Mouse (Mus musculus): ENCODE data around the gene Heatr6. TPM values are rescaled to one million over a fixed set of nuclear protein-coding genes. Genes with fewer than 3 reads are reported as not detected.

The Heatr6 gene
- polyA plus RNA-seq, 1 experiment from 2014 or later = 14.4 TPM

GRCm38 (mm10) chr11:83784661-83785060 lies 31.2 kb downstream of the Heatr6 start:
- ATAC-seq (replicated peaks; ENCODE audit: low FRiP score, low read depth) (no peak), DNase-seq (ENCODE audit: low spot score) (no peak)
- 76% methylated on average over 2 of the region's 2 CpGs for WGBS
- H3K4me3 ChIP-seq (replicated peaks; ENCODE audit: low read depth, low read length) = no peak overlapping the region
- peak; percentile 52 for TF ChIP-seq CTCF (IDR thresholded peaks at IDR 0.05; ENCODE audit: low read depth)
- H3K4me1 ChIP-seq (replicated peaks; ENCODE audit: insufficient read depth, low read length) = 0 out of 2 replicates have a peak, but pooled peaks cover 4% of the 10 kb centered on the region
- H3K27me3 ChIP-seq (ENCODE audit: insufficient read depth, low read length) = no peaks in the 10 kb centered on the region
- no peak overlapping the region for H3K4me2 ChIP-seq (ENCODE audit: low read length)
- H3K27ac ChIP-seq = no peak overlapping the region
- no peak overlapping the region for H3K9ac ChIP-seq (ENCODE audit: low read depth, low read length)
- no peaks in the 10 kb centered on the region for H3K9me3 ChIP-seq (replicated peaks; ENCODE audit: low read length)
- H3K36me3 ChIP-seq (ENCODE audit: insufficient read depth, low read length) = peaks cover 30% of the 10 kb centered on the region

GRCm38 (mm10) chr11:83785366-83785765 lies 31.9 kb downstream of the Heatr6 start:
- Histone ChIP-seq H3K9ac (ENCODE audit: low read depth, low read length) (no peak overlapping the region), H3K27me3 (ENCODE audit: insufficient read depth, low read length) (no peaks in the 10 kb centered on the region), H3K4me1 (replicated peaks; ENCODE audit: insufficient read depth, low read length) (0 out of 2 replicates have a peak, but pooled peaks cover 4% of the 10 kb centered on the region), H3K36me3 (ENCODE audit: insufficient read depth, low read length) (peaks cover 23% of the 10 kb centered on the region), H3K27ac (no peak overlapping the region), H3K4me3 (replicated peaks; ENCODE audit: low read depth, low read length) (no peak overlapping the region), H3K4me2 (ENCODE audit: low read length) (no peak overlapping the region), H3K9me3 (replicated peaks; ENCODE audit: low read length) (no peaks in the 10 kb centered on the region)
- WGBS = 1% methylated on average over 2 of the region's 2 CpGs
- TF ChIP-seq CTCF (IDR thresholded peaks at IDR 0.05; ENCODE audit: low read depth) = peak; percentile 92
- DNase-seq (ENCODE audit: low spot score) = peak; percentile 80
- peak; percentile 41; the same call in 1 of the 2 replicates for ATAC-seq (replicated peaks; ENCODE audit: low FRiP score, low read depth)

DNA sequence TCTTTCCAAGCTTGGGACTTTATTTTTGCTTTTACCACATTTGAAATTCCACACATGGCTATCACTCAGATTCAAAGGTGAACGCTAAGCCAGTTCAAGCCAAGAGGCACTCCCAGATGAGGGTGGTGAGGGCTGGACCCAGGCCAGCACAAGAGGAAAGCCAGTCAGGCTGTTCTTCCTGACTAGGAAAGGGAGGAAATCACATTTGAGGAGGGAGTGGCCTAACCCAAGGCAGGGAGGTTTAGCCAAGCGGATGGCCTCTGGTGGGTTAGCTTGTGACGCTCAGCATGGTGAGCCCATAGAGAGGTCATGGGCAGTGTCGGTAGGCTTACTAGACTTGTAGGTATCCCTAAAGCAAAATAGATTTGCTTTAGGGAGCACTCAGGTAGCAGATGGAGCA lies 33.3 kb downstream of the Heatr6 start:
- no peak for TF ChIP-seq CTCF (IDR thresholded peaks at IDR 0.05; ENCODE audit: low read depth)
- ATAC-seq (replicated peaks; ENCODE audit: low FRiP score, low read depth) = peak; percentile 47; the same call in 1 of the 2 replicates
- H3K27ac ChIP-seq = peak overlapping the region; percentile 79

GRCm38 (mm10) chr11:83787401-83788021 lies 34.0 kb downstream of the Heatr6 start:
- H3K36me3 ChIP-seq (ENCODE audit: insufficient read depth, low read length) = 0 out of 2 replicates have a peak, but pooled peaks cover 8% of the 10 kb centered on the region
- no peak overlapping the region for H3K4me3 ChIP-seq (replicated peaks; ENCODE audit: low read depth, low read length)
- no peak for DNase-seq (ENCODE audit: low spot score)
- 0 out of 2 replicates have a peak, but pooled peaks cover 4% of the 10 kb centered on the region for H3K4me1 ChIP-seq (replicated peaks; ENCODE audit: insufficient read depth, low read length)
- no peak overlapping the region for H3K4me2 ChIP-seq (ENCODE audit: low read length)
- ATAC-seq (replicated peaks; ENCODE audit: low FRiP score, low read depth) = no peak
- no peaks in the 10 kb centered on the region for H3K27me3 ChIP-seq (ENCODE audit: insufficient read depth, low read length)
- WGBS = 70% methylated on average over 15 of the region's 15 CpGs
- no peak overlapping the region for H3K9ac ChIP-seq (ENCODE audit: low read depth, low read length)
- H3K9me3 ChIP-seq (replicated peaks; ENCODE audit: low read length) = no peaks in the 10 kb centered on the region
- H3K27ac ChIP-seq = peak overlapping the region; percentile 79
- TF ChIP-seq CTCF (IDR thresholded peaks at IDR 0.05; ENCODE audit: low read depth) = peak; percentile 45

More for the DNA sequence above, 33.3 kb downstream of the Heatr6 start:
- Histone ChIP-seq H3K4me2 (ENCODE audit: low read length) (no peak overlapping the region), H3K27me3 (ENCODE audit: insufficient read depth, low read length) (no peaks in the 10 kb centered on the region), H3K4me1 (replicated peaks; ENCODE audit: insufficient read depth, low read length) (0 out of 2 replicates have a peak, but pooled peaks cover 4% of the 10 kb centered on the region), H3K4me3 (replicated peaks; ENCODE audit: low read depth, low read length) (no peak overlapping the region), H3K36me3 (ENCODE audit: insufficient read depth, low read length) (0 out of 2 replicates have a peak, but pooled peaks cover 8% of the 10 kb centered on the region), H3K9me3 (replicated peaks; ENCODE audit: low read length) (no peaks in the 10 kb centered on the region), H3K9ac (ENCODE audit: low read depth, low read length) (no peak overlapping the region)
- peak; percentile 63 for DNase-seq (ENCODE audit: low spot score)
- WGBS = 38% methylated on average over 4 of the region's 4 CpGs

DNA sequence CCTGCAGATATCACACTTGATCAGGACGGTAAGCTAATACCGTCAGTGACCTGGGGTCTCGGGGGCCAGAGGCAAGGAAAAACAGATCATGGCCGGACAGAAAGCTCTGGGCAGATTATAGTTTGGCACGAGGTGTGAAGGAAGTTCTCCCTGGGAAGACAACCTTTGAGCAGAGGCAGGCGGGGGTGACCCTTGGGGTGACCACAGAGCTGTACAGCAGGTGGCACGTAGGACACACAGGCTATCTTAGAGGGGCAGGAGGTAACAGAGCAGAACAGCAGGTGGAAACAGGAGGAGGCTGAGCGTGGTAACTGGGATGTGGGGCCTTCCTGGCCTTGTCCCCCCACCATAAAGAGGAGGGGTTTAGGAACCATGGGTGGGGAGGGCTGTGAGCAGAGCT lies 34.8 kb downstream of the Heatr6 start:
- Histone ChIP-seq H3K36me3 (ENCODE audit: insufficient read depth, low read length) (0 out of 2 replicates have a peak, but pooled peaks cover 1% of the 10 kb centered on the region), H3K4me1 (replicated peaks; ENCODE audit: insufficient read depth, low read length) (0 out of 2 replicates have a peak, but pooled peaks cover 4% of the 10 kb centered on the region), H3K4me2 (ENCODE audit: low read length) (no peak overlapping the region), H3K27ac (peak overlapping the region; percentile 47; the same call in 1 of the 2 replicates), H3K9ac (ENCODE audit: low read depth, low read length) (no peak overlapping the region), H3K9me3 (replicated peaks; ENCODE audit: low read length) (no peaks in the 10 kb centered on the region), H3K27me3 (ENCODE audit: insufficient read depth, low read length) (no peaks in the 10 kb centered on the region), H3K4me3 (replicated peaks; ENCODE audit: low read depth, low read length) (no peak overlapping the region)
- TF ChIP-seq CTCF (IDR thresholded peaks at IDR 0.05; ENCODE audit: low read depth) = no peak
- ATAC-seq (replicated peaks; ENCODE audit: low FRiP score, low read depth) = peak; percentile 62
- DNase-seq (ENCODE audit: low spot score) = no peak
- 54% methylated on average over 8 of the region's 8 CpGs for WGBS

DNA sequence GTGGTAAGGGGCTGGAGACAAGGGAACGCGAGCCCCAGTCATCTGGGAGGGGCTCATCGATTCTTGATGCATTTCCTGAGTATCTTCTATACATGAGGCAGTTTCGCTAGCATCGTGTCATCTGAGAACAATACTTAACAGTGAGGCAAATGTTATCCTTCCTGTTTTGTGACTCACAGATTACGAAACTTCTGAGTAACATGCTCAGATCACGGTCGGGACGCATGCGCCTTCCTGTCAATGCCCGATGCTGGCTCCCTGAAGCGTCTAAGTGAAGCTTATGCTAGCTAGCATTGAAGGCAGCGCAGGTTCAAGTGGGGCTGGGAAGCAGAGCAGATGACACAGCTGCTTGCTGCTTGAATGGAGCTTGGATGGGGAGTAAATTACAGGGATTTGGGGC lies 35.8 kb downstream of the Heatr6 start:
- DNase-seq (ENCODE audit: low spot score) (peak; percentile 31), ATAC-seq (replicated peaks; ENCODE audit: low FRiP score, low read depth) (no peak)
- Histone ChIP-seq H3K36me3 (ENCODE audit: insufficient read depth, low read length) (no peaks in the 10 kb centered on the region), H3K9ac (ENCODE audit: low read depth, low read length) (no peak overlapping the region), H3K9me3 (replicated peaks; ENCODE audit: low read length) (no peaks in the 10 kb centered on the region), H3K27ac (peak overlapping the region; percentile 47; the same call in 1 of the 2 replicates), H3K4me3 (replicated peaks; ENCODE audit: low read depth, low read length) (no peak overlapping the region), H3K4me1 (replicated peaks; ENCODE audit: insufficient read depth, low read length) (0 out of 2 replicates have a peak, but pooled peaks cover 4% of the 10 kb centered on the region), H3K27me3 (ENCODE audit: insufficient read depth, low read length) (no peaks in the 10 kb centered on the region), H3K4me2 (ENCODE audit: low read length) (no peak overlapping the region)
- WGBS = 47% methylated on average over 13 of the region's 13 CpGs
- no peak for TF ChIP-seq CTCF (IDR thresholded peaks at IDR 0.05; ENCODE audit: low read depth)

Measured in kidney, postnatal 0 days (tissue).